Mouse (Mus musculus) E14TG2a.4 (cell line): Measurements from ENCODE around the gene Fyn.

Source experiments
- CTCF ChIP-seq: conservative IDR thresholded peaks from 2 replicates; pipeline ENCODE4 v1.5.1; 2014; ENCODE audit warnings: low read length
- POU5F1 ChIP-seq: IDR thresholded peaks from 2 replicates; pipeline ENCODE4 v1.6.1; 2014; ENCODE audit warnings: low read length, borderline replicate concordance

- TF ChIP-seq CTCF (no peak), POU5F1 (no peak)
Measured at GRCm38 (mm10) chr10:39405982-39406797, 37.5 kb downstream of the Fyn start.
